Mouse (Mus musculus): Measurements from ENCODE around the gene Fbxl13. TPM values are rescaled to one million over a fixed set of nuclear protein-coding genes. Genes with fewer than 3 reads are reported as not detected.
"Not testable (repeated sequence)": the region's sequence is repeated elsewhere in the genome, so short reads cannot be mapped to it uniquely, and the experiment has no call there.

The Fbxl13 gene
- polyA plus RNA-seq, 1 experiment from 2014 or later = 0.26 TPM

- WGBS = under 1% methylated on average over 25 of the region's 25 CpGs
- Histone ChIP-seq H3K9me3 (no peaks in the 10 kb centered on the region), H3K27ac (peak overlapping the region; percentile 86), H3K27me3 (ENCODE audit: insufficient read depth, poor library complexity, severe bottlenecking) (peaks cover 4% of the 10 kb centered on the region; the same call in 1 of the 2 replicates), H3K36me3 (peaks cover 31% of the 10 kb centered on the region), H3K4me3 (peak overlapping the region; percentile 75), H3K4me1 (peaks cover 18% of the 10 kb centered on the region; the same call in 1 of the 2 replicates)
- no peak for DNase-seq (ENCODE audit: low spot score)
These were observed 678 bp upstream of the Fbxl13 start for GRCm38 (mm10) chr5:21646133-21646491.

- peaks cover 20% of the 10 kb centered on the region for H3K36me3 ChIP-seq
- peaks cover 18% of the 10 kb centered on the region; the same call in 1 of the 2 replicates for H3K4me1 ChIP-seq
- H3K27ac ChIP-seq = no peak overlapping the region
- no peaks in the 10 kb centered on the region for H3K9me3 ChIP-seq
- H3K4me3 ChIP-seq = peak overlapping the region; percentile 75
- peaks cover 4% of the 10 kb centered on the region; the same call in 1 of the 2 replicates for H3K27me3 ChIP-seq (ENCODE audit: insufficient read depth, poor library complexity, severe bottlenecking)
- 12% methylated on average over 14 of the region's 14 CpGs for WGBS
- DNase-seq (ENCODE audit: low spot score) = peak; percentile 70
These were observed 469 bp downstream of the Fbxl13 start for GRCm38 (mm10) chr5:21644891-21645438.

GRCm38 (mm10) chr5:21643606-21644005 is 1.8 kb downstream of the Fbxl13 start:
- H3K9me3 ChIP-seq = no peaks in the 10 kb centered on the region
- WGBS = 44% methylated on average over 1 of the region's 1 CpGs
- no peak overlapping the region for H3K4me3 ChIP-seq
- DNase-seq (ENCODE audit: low spot score) = peak; percentile 38
- peaks cover 4% of the 10 kb centered on the region; the same call in 1 of the 2 replicates for H3K27me3 ChIP-seq (ENCODE audit: insufficient read depth, poor library complexity, severe bottlenecking)
- H3K36me3 ChIP-seq = peaks cover 6% of the 10 kb centered on the region; the same call in 1 of the 2 replicates
- H3K4me1 ChIP-seq = peaks cover 18% of the 10 kb centered on the region; the same call in 1 of the 2 replicates
- no peak overlapping the region for H3K27ac ChIP-seq

- Histone ChIP-seq H3K4me1 (peaks cover 5% of the 10 kb centered on the region; the same call in 1 of the 2 replicates), H3K9me3 (no peaks in the 10 kb centered on the region), H3K4me3 (no peak overlapping the region), H3K36me3 (no peaks in the 10 kb centered on the region), H3K27ac (no peak overlapping the region), H3K27me3 (ENCODE audit: insufficient read depth, poor library complexity, severe bottlenecking) (peaks cover 8% of the 10 kb centered on the region)
- 7% methylated on average over 1 of the region's 1 CpGs for WGBS
- no peak for DNase-seq (ENCODE audit: low spot score)
These were observed 4.5 kb downstream of the Fbxl13 start for GRCm38 (mm10) chr5:21640961-21641360.

GRCm38 (mm10) chr5:21625916-21626315 is 19.5 kb downstream of the Fbxl13 start:
- H3K4me3 ChIP-seq = no peak overlapping the region
- H3K36me3 ChIP-seq = no peaks in the 10 kb centered on the region
- DNase-seq (ENCODE audit: low spot score) = no peak
- no peak overlapping the region for H3K27ac ChIP-seq
- H3K9me3 ChIP-seq = no peaks in the 10 kb centered on the region; the same call in 1 of the 2 replicates
- no peaks in the 10 kb centered on the region for H3K4me1 ChIP-seq
- no peaks in the 10 kb centered on the region for H3K27me3 ChIP-seq (ENCODE audit: insufficient read depth, poor library complexity, severe bottlenecking)

GRCm38 (mm10) chr5:21616450-21617009 is 28.9 kb downstream of the Fbxl13 start:
- 65% methylated on average over 3 of the region's 3 CpGs for WGBS
- H3K27ac ChIP-seq = no peak overlapping the region
- no peaks in the 10 kb centered on the region for H3K36me3 ChIP-seq
- DNase-seq (ENCODE audit: low spot score) = no peak
- H3K9me3 ChIP-seq = no peaks in the 10 kb centered on the region
- no peaks in the 10 kb centered on the region for H3K27me3 ChIP-seq (ENCODE audit: insufficient read depth, poor library complexity, severe bottlenecking)
- H3K4me1 ChIP-seq = no peaks in the 10 kb centered on the region
- no peak overlapping the region for H3K4me3 ChIP-seq

GRCm38 (mm10) chr5:21614299-21614698 is 31.1 kb downstream of the Fbxl13 start:
- not testable (repeated sequence) for H3K27ac ChIP-seq; H3K4me3 ChIP-seq; H3K9me3 ChIP-seq; H3K27me3 ChIP-seq (ENCODE audit: insufficient read depth, poor library complexity, severe bottlenecking); H3K4me1 ChIP-seq; H3K36me3 ChIP-seq; DNase-seq (ENCODE audit: low spot score)
- 92% methylated on average over 11 of the region's 11 CpGs for WGBS

GRCm38 (mm10) chr5:21610996-21611395 is 34.4 kb downstream of the Fbxl13 start:
- no peak for DNase-seq (ENCODE audit: low spot score)
- H3K27ac ChIP-seq = no peak overlapping the region

GRCm38 (mm10) chr5:21608311-21609304 is 36.8 kb downstream of the Fbxl13 start:
- 72% methylated on average over 12 of the region's 12 CpGs for WGBS

More at GRCm38 (mm10) chr5:21610996-21611395, 34.4 kb downstream of the Fbxl13 start:
- no peaks in the 10 kb centered on the region for H3K27me3 ChIP-seq (ENCODE audit: insufficient read depth, poor library complexity, severe bottlenecking)
- no peaks in the 10 kb centered on the region for H3K36me3 ChIP-seq
- WGBS = 62% methylated on average over 3 of the region's 3 CpGs
- no peak overlapping the region for H3K4me3 ChIP-seq
- H3K9me3 ChIP-seq = no peaks in the 10 kb centered on the region
- H3K4me1 ChIP-seq = no peaks in the 10 kb centered on the region

GRCm38 (mm10) chr5:21605936-21606335 is 39.5 kb downstream of the Fbxl13 start:
- Histone ChIP-seq H3K4me1 (no peaks in the 10 kb centered on the region), H3K27me3 (ENCODE audit: insufficient read depth, poor library complexity, severe bottlenecking) (no peaks in the 10 kb centered on the region), H3K36me3 (no peaks in the 10 kb centered on the region), H3K27ac (no peak overlapping the region), H3K4me3 (no peak overlapping the region), H3K9me3 (no peaks in the 10 kb centered on the region)
- no peak for DNase-seq (ENCODE audit: low spot score)
- WGBS = 70% methylated on average over 6 of the region's 6 CpGs

More at GRCm38 (mm10) chr5:21608311-21609304, 36.8 kb downstream of the Fbxl13 start:
- Histone ChIP-seq H3K9me3 (no peaks in the 10 kb centered on the region), H3K27me3 (ENCODE audit: insufficient read depth, poor library complexity, severe bottlenecking) (no peaks in the 10 kb centered on the region), H3K4me3 (no peak overlapping the region), H3K27ac (no peak overlapping the region), H3K36me3 (no peaks in the 10 kb centered on the region), H3K4me1 (no peaks in the 10 kb centered on the region)
- no peak for DNase-seq (ENCODE audit: low spot score)

- H3K4me3 ChIP-seq = no peak overlapping the region
- H3K27me3 ChIP-seq (ENCODE audit: insufficient read depth, poor library complexity, severe bottlenecking) = no peaks in the 10 kb centered on the region
- H3K4me1 ChIP-seq = no peaks in the 10 kb centered on the region
- no peak overlapping the region for H3K27ac ChIP-seq
- 86% methylated on average over 4 of the region's 4 CpGs for WGBS
- H3K36me3 ChIP-seq = no peaks in the 10 kb centered on the region
- no peaks in the 10 kb centered on the region for H3K9me3 ChIP-seq
- DNase-seq (ENCODE audit: low spot score) = no peak
These were observed 45.5 kb downstream of the Fbxl13 start for GRCm38 (mm10) chr5:21599961-21600360.

GRCm38 (mm10) chr5:21599536-21599935 is 45.9 kb downstream of the Fbxl13 start:
- not testable (repeated sequence) for DNase-seq (ENCODE audit: low spot score)
- WGBS = 64% methylated on average over 2 of the region's 2 CpGs

More at GRCm38 (mm10) chr5:21599536-21599935, 45.9 kb downstream of the Fbxl13 start:
- H3K27me3 ChIP-seq (ENCODE audit: insufficient read depth, poor library complexity, severe bottlenecking); H3K4me1 ChIP-seq; H3K9me3 ChIP-seq; H3K4me3 ChIP-seq; H3K36me3 ChIP-seq; H3K27ac ChIP-seq: not testable (repeated sequence)

All from heart, embryonic 10.5 days (tissue).